Mouse (Mus musculus) hindbrain, embryonic 13.5 days (tissue): ENCODE results near the gene Vmn1r69. TPM values are rescaled to one million over a fixed set of nuclear protein-coding genes. Genes with fewer than 3 reads are reported as not detected.

Experiments used
- ATAC-seq: fragments of 200-750 bp; cut with Nextera tagmentation; 2 replicates; pipeline ENCODE4 v1.8.0; 2017; ENCODE audit warnings: moderate TSS enrichment; ENCODE audit not compliant: low FRiP score
- H3K27ac ChIP-seq: fragments of 300-500 bp; sonication (generic); 2 replicates; pipeline ENCODE4 v1.5.1; 2015; ENCODE audit warnings: inconsistent platforms, mild to moderate bottlenecking, moderate library complexity
- H3K27me3 ChIP-seq: fragments of 300-500 bp; sonication (generic); 2 replicates; pipeline ENCODE4 v1.6.1; 2015; ENCODE audit warnings: mild to moderate bottlenecking, inconsistent platforms
- H3K36me3 ChIP-seq: fragments of 300-500 bp; sonication (generic); 2 replicates; pipeline ENCODE4 v1.6.1; 2015; ENCODE audit warnings: mild to moderate bottlenecking, inconsistent platforms
- H3K4me1 ChIP-seq: fragments of 300-500 bp; sonication (generic); replicated peaks from 2 replicates; pipeline ENCODE4 v1.6.1; 2015; ENCODE audit warnings: inconsistent platforms
- H3K4me2 ChIP-seq: fragments of 300-500 bp; sonication (generic); 2 replicates; pipeline ENCODE4 v1.6.1; 2015; ENCODE audit warnings: inconsistent platforms, mild to moderate bottlenecking, moderate library complexity
- H3K4me3 ChIP-seq: fragments of 300-500 bp; sonication (generic); 2 replicates; pipeline ENCODE4 v1.5.1; 2015; ENCODE audit warnings: mild to moderate bottlenecking, inconsistent platforms
- H3K9ac ChIP-seq: fragments of 300-500 bp; sonication (generic); 2 replicates; pipeline ENCODE4 v1.6.1; 2015; ENCODE audit warnings: mild to moderate bottlenecking, inconsistent platforms
- H3K9me3 ChIP-seq: fragments of 300-500 bp; sonication (generic); 2 replicates; pipeline ENCODE4 v1.6.1; 2016; ENCODE audit warnings: inconsistent platforms
- WGBS: fragments of 180-500 bp; shearing (Covaris S2); methylation state at CpG from one replicate; pipeline ENCODE4 v1.1.7; 2015; 5-methylcytosine and 5-hydroxymethylcytosine counted together
- polyA plus RNA-seq: library from polyadenylated mRNA; unstranded; fragments of >200 nt; fragmentation: Nextera tagmentation; extraction: Ambion mirVana; gene quantifications from 2 replicates; pipeline ENCODE4 v1.2.1, GENCODE M21; 2015

Gene Vmn1r69
- polyA plus RNA-seq = not detected in 2 replicates

GRCm38 (mm10) chr7:10613559-10613958, at the start of gene Vmn1r69:
TSS of gene Vmn1r69 (minus strand) at chr7:10613659.
- ATAC-seq = no peak
- Histone ChIP-seq H3K9me3 (peaks cover 18% of the 10 kb centered on the region), H3K9ac (no peak within 1 kb of the TSS)

DNA sequence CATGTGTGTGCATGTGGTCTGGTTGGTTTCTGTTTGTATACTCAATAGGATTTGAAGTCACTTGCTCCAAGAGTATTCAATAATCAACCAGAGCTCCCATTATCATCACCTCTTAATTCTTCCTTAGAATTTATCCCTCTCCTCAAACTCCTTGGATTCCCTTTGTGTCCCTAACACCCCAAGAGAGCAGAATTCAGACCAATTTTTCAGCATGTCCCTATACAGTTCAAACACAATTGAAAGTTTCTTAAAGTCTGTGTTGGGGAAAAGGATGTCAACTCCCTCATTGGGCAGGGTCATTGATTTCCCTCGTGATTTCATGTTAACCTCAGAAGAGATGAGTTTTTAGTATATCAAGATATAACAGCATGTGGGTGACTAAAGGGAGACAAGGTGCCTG, 17.8 kb upstream of the Vmn1r69 start, which contains the start of gene Vmn1r70:
TSS of gene Vmn1r70 (plus strand) at position 301 of the 400 bp plus-strand sequence.
- no peaks in the 10 kb centered on the region for H3K4me1 ChIP-seq
- no peak for ATAC-seq
- WGBS = 60% methylated on average over 1 of the region's 1 CpGs
- H3K27me3 ChIP-seq = no peaks in the 10 kb centered on the region
- no peak within 1 kb of the TSS for H3K9ac ChIP-seq
- no peaks in the 10 kb centered on the region for H3K36me3 ChIP-seq
- no peak within 1 kb of the TSS for H3K4me3 ChIP-seq
- peaks cover 38% of the 10 kb centered on the region for H3K9me3 ChIP-seq
- no peak within 1 kb of the TSS for H3K27ac ChIP-seq
- no peak within 1 kb of the TSS for H3K4me2 ChIP-seq

More at GRCm38 (mm10) chr7:10613559-10613958, at the start of gene Vmn1r69:
- no peak within 1 kb of the TSS for H3K4me2 ChIP-seq
- no peaks in the 10 kb centered on the region for H3K4me1 ChIP-seq
- H3K27me3 ChIP-seq = no peaks in the 10 kb centered on the region
- H3K36me3 ChIP-seq = no peaks in the 10 kb centered on the region
- H3K27ac ChIP-seq = no peak within 1 kb of the TSS
- no peak within 1 kb of the TSS for H3K4me3 ChIP-seq

DNA sequence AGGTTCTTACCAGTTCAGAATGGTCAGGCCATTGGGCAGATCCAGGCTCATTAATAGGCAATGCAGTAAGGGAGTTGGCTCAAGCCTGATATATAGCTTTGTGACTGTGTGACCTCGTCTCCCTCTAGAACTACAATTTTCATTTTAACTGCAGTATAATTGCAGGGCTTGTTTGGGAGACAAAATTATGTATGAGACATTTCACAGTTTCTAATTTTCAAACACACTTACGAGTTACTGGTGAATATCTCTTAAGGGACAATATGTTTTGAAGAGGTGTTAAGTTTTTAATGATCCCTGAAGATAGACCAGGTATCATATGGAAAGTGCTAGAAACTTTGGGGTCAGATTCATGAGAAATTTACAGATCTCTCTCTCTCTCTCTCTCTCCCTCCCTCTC, 55.1 kb downstream of the Vmn1r69 start, which contains the start of gene Vmn1r68:
TSS of gene Vmn1r68 (minus strand) at position 101 of the 400 bp plus-strand sequence.
- Histone ChIP-seq H3K9me3 (0 out of 2 replicates have a peak, but pooled peaks cover 2% of the 10 kb centered on the region), H3K27me3 (no peaks in the 10 kb centered on the region), H3K36me3 (no peaks in the 10 kb centered on the region), H3K27ac (no peak within 1 kb of the TSS), H3K4me2 (no peak within 1 kb of the TSS), H3K9ac (no peak within 1 kb of the TSS), H3K4me1 (no peaks in the 10 kb centered on the region), H3K4me3 (no peak within 1 kb of the TSS)
- 74% methylated on average over 2 of the region's 2 CpGs for WGBS
- ATAC-seq = no peak

Other genes with a start within 250 kb of the Vmn1r69 start
- not detected in 2 replicates for gene Vmn1r67, start 170.3 kb downstream of the Vmn1r69 start, polyA plus RNA-seq
- gene Zik1, start 118.3 kb downstream of the Vmn1r69 start, polyA plus RNA-seq = 47.6 and 47.7 TPM in 2 replicates
- not detected in 2 replicates for gene Vmn1r68, start 55.2 kb downstream of the Vmn1r69 start, polyA plus RNA-seq
- gene Vmn1r70, start 17.9 kb upstream of the Vmn1r69 start, polyA plus RNA-seq = not detected in 2 replicates
- gene Nlrp4b, start 74.1 kb upstream of the Vmn1r69 start, polyA plus RNA-seq = not detected in 2 replicates
- not detected in 2 replicates for gene Vmn1r71, start 140.7 kb upstream of the Vmn1r69 start, polyA plus RNA-seq